In genomic region chr6:88301234-88301633, GRCm38 (mm10) we compare ENCODE assay signal across 26 mouse cellular contexts.
DNase-seq lines count a peak whose midpoint lies in the region; ATAC-seq and TF ChIP-seq lines count a peak whose summit lies in the region.
"Had no signal": no experiment of that assay in that cellular context is flagged by ENCODE, and none has a peak within 500 bp of the region (broad histone marks: within the 10 kb centered on the region; RNA-seq: fewer than 3 reads in every experiment).

No protein-coding gene starts in this region.

- H3K27ac ChIP-seq in heart, embryonic 10.5 days: peak overlapping the region; percentile 64; the same call in 1 of the 2 replicates
- H3K27ac ChIP-seq in heart, embryonic 14.5 days (replicated peaks in 1 of 2; ENCODE audit: control insufficient read depth in 1 of 2, insufficient read depth in 1 of 2, low read depth in 2 of 2, low read length in 2 of 2): peak overlapping the region; percentile 25 to 33; a peak in 2 of 4 replicates
- no peak overlapping the region for H3K27ac ChIP-seq in heart, embryonic 11.5 days (ENCODE audit: low read depth, low read length)
- no peak overlapping the region for H3K27ac ChIP-seq in heart, postnatal 0 days (ENCODE audit: low read depth)
- H3K27ac ChIP-seq: embryonic facial prominence, embryonic 12.5 days; embryonic facial prominence, embryonic 15.5 days; gastrocnemius, adult 2 months; hindbrain, embryonic 14.5 days; hindbrain, postnatal 0 days had no signal

- intact Hi-C loops in heart, postnatal 25 days (cut with DNase I): no loop called here

- H3K27me3 ChIP-seq in heart, embryonic 10.5 days (ENCODE audit: insufficient read depth, poor library complexity, severe bottlenecking): peaks cover 15% of the 10 kb centered on the region
- H3K27me3 ChIP-seq in heart, embryonic 14.5 days (ENCODE audit: control insufficient read depth, insufficient read depth, low read length): no peaks in the 10 kb centered on the region
- H3K27me3 ChIP-seq in heart, embryonic 11.5 days (ENCODE audit: control insufficient read depth, insufficient read depth, low read length): no peaks in the 10 kb centered on the region
- H3K27me3 ChIP-seq in heart, postnatal 0 days (ENCODE audit: control insufficient read depth, insufficient read depth, low read length): no peaks in the 10 kb centered on the region
- H3K27me3 ChIP-seq: embryonic facial prominence, embryonic 12.5 days; embryonic facial prominence, embryonic 15.5 days had no signal

- ATAC-seq in heart, embryonic 14.5 days (ENCODE audit: insufficient number of reproducible peaks, insufficient read depth, low FRiP score, low read depth): no peak
- ATAC-seq in heart, embryonic 11.5 days (replicated peaks; ENCODE audit: insufficient number of reproducible peaks, low FRiP score, low TSS enrichment): no peak
- ATAC-seq in heart, postnatal 0 days (ENCODE audit: insufficient read depth, low read depth): peak; percentile 74
- ATAC-seq in megakaryocyte-erythroid progenitor cell, adult 5-6 weeks (replicated peaks; ENCODE audit: low FRiP score, low TSS enrichment, poor library complexity, severe bottlenecking): no peak
- ATAC-seq: forebrain, embryonic 14.5 days; forebrain, postnatal 0 days; hindbrain, postnatal 0 days; inflammation-experienced regulatory T-cells, adult 6 months; intestine, embryonic 16.5 days had no signal

- 23% methylated on average over 7 of the region's 7 CpGs for WGBS in heart, embryonic 10.5 days
- WGBS in heart, embryonic 14.5 days: 11% methylated on average over 7 of the region's 7 CpGs
- 25% methylated on average over 7 of the region's 7 CpGs for WGBS in heart, embryonic 11.5 days (ENCODE audit: insufficient replicate concordance)
- WGBS in heart, postnatal 0 days: 18% methylated on average over 7 of the region's 7 CpGs

- TF ChIP-seq CTCF in heart, postnatal 0 days (IDR thresholded peaks at IDR 0.05; ENCODE audit: low read depth): no peak

- no peak overlapping the region for H3K4me3 ChIP-seq in heart, embryonic 10.5 days
- no peak overlapping the region for H3K4me3 ChIP-seq in heart, embryonic 14.5 days (ENCODE audit: control insufficient read depth in 1 of 2, insufficient read depth in 1 of 2, low read depth in 1 of 2, low read length in 2 of 2)
- H3K4me3 ChIP-seq in heart, embryonic 11.5 days (ENCODE audit: low read depth, low read length): no peak overlapping the region
- no peak overlapping the region for H3K4me3 ChIP-seq in heart, postnatal 0 days (ENCODE audit: low read depth, low read length)
- H3K4me3 ChIP-seq: embryonic facial prominence, embryonic 12.5 days; embryonic facial prominence, embryonic 15.5 days; gastrocnemius, adult 2 months had no signal

- H3K36me3 ChIP-seq in heart, embryonic 10.5 days: peaks cover 9% of the 10 kb centered on the region
- no peaks in the 10 kb centered on the region for H3K36me3 ChIP-seq in heart, embryonic 14.5 days (ENCODE audit: control insufficient read depth, insufficient read depth, low read length)
- H3K36me3 ChIP-seq in heart, embryonic 11.5 days (ENCODE audit: control insufficient read depth, insufficient read depth, low read length): 0 out of 2 replicates have a peak, but pooled peaks cover 3% of the 10 kb centered on the region
- H3K36me3 ChIP-seq in heart, postnatal 0 days (replicated peaks; ENCODE audit: control insufficient read depth, insufficient read depth, low read length): no peaks in the 10 kb centered on the region

- H3K4me1 ChIP-seq in heart, embryonic 10.5 days: peaks cover 42% of the 10 kb centered on the region
- peaks cover 11 to 16% of the 10 kb centered on the region in 2 experiments for H3K4me1 ChIP-seq in heart, embryonic 14.5 days (ENCODE audit: control insufficient read depth in 2 of 2, insufficient read depth in 2 of 2, low read length in 2 of 2)
- H3K4me1 ChIP-seq in heart, embryonic 11.5 days (ENCODE audit: control insufficient read depth, insufficient read depth, low read length): peaks cover 15% of the 10 kb centered on the region; the same call in 1 of the 2 replicates
- H3K4me1 ChIP-seq in heart, postnatal 0 days (ENCODE audit: control insufficient read depth, insufficient read depth): peaks cover 10% of the 10 kb centered on the region; the same call in 1 of the 2 replicates
- H3K4me1 ChIP-seq: embryonic facial prominence, embryonic 12.5 days; embryonic facial prominence, embryonic 15.5 days had no signal

- H3K4me2 ChIP-seq in heart, embryonic 14.5 days (ENCODE audit: low read length): no peak overlapping the region
- H3K4me2 ChIP-seq in heart, embryonic 11.5 days: no peak overlapping the region
- H3K4me2 ChIP-seq in heart, postnatal 0 days (ENCODE audit: low read depth, low read length): 0 out of 2 replicates have a peak overlapping the region, but pooled peaks have one; percentile 6
- H3K4me2 ChIP-seq: embryonic facial prominence, embryonic 12.5 days; embryonic facial prominence, embryonic 15.5 days; hindbrain, embryonic 14.5 days had no signal

- no peaks in the 10 kb centered on the region for H3K9me3 ChIP-seq in heart, embryonic 10.5 days
- no peaks in the 10 kb centered on the region for H3K9me3 ChIP-seq in heart, embryonic 14.5 days (ENCODE audit: control insufficient read depth, low read length)
- no peaks in the 10 kb centered on the region for H3K9me3 ChIP-seq in heart, embryonic 11.5 days (replicated peaks; ENCODE audit: control insufficient read depth, low read length)
- no peaks in the 10 kb centered on the region for H3K9me3 ChIP-seq in heart, postnatal 0 days (replicated peaks; ENCODE audit: control insufficient read depth, low read length)
- H3K9me3 ChIP-seq: embryonic facial prominence, embryonic 12.5 days; embryonic facial prominence, embryonic 15.5 days had no signal

- no peak for TF ChIP-seq EP300 in heart, postnatal 0 days (IDR thresholded peaks at IDR 0.05; ENCODE audit: low read depth)

- no peak for DNase-seq in heart, embryonic 10.5 days (ENCODE audit: low spot score)
- no peak for DNase-seq in heart, postnatal 25 days (ENCODE audit: low spot score)
- DNase-seq in heart, postnatal 0 days (ENCODE audit: low spot score): peak; percentile 58
- DNase-seq in heart, adult 8-10 months (ENCODE audit: low spot score): no peak
- DNase-seq: adrenal gland, adult 2 months; adrenal gland, postnatal 14 days; cerebellum, adult 11 months; cerebellum, adult 2 months; cerebellum, adult 9-11 months; cerebellum, postnatal 25 days; forebrain, postnatal 0 days; gastrocnemius, adult 2 months; gastrocnemius, postnatal 14 days; heart, adult 18-20 months; heart, postnatal 36 days; kidney, adult 18-20 months had no signal

- no peak overlapping the region for H3K9ac ChIP-seq in heart, embryonic 14.5 days (ENCODE audit: low read length)
- no peak overlapping the region for H3K9ac ChIP-seq in heart, embryonic 11.5 days (ENCODE audit: low read depth, low read length)
- no peak overlapping the region for H3K9ac ChIP-seq in heart, postnatal 0 days (replicated peaks; ENCODE audit: low read depth, low read length)
- H3K9ac ChIP-seq: embryonic facial prominence, embryonic 12.5 days; embryonic facial prominence, embryonic 15.5 days; forebrain, postnatal 0 days; hindbrain, embryonic 14.5 days had no signal

Comparison
In these comparisons a context has a peak if more than half of its experiments do, and no peak if none do; other contexts are left out.
1. H3K27ac ChIP-seq: peak in heart, embryonic 10.5 days (single experiment) and heart, embryonic 14.5 days (2 of 2); none in heart, embryonic 11.5 days (single experiment) and heart, postnatal 0 days (single experiment).